Mouse (Mus musculus): ENCODE measurements around the gene Saal1. TPM values are rescaled to one million over a fixed set of nuclear protein-coding genes. Genes with fewer than 3 reads are reported as not detected.

Gene Saal1
- polyA plus RNA-seq, 1 experiment from 2014 or later = 32.7 TPM

GRCm38 (mm10) chr7:46648431-46649140, 61.9 kb downstream of the Saal1 start:
- H3K4me3 ChIP-seq (ENCODE audit: low read depth, low read length) = no peak overlapping the region
- H3K36me3 ChIP-seq (ENCODE audit: control insufficient read depth, insufficient read depth, low read length) = no peaks in the 10 kb centered on the region
- WGBS = 63% methylated on average over 4 of the region's 4 CpGs
- 0 out of 2 replicates have a peak, but pooled peaks cover under 1% of the 10 kb centered on the region for H3K27me3 ChIP-seq (replicated peaks; ENCODE audit: control insufficient read depth, insufficient read depth, low read length)
- H3K9ac ChIP-seq (ENCODE audit: low read depth, low read length) = no peak overlapping the region
- H3K27ac ChIP-seq (ENCODE audit: low read depth, low read length) = no peak overlapping the region
- no peak for ATAC-seq (replicated peaks; ENCODE audit: low FRiP score)
- no peak overlapping the region for H3K4me2 ChIP-seq
- H3K4me1 ChIP-seq (replicated peaks; ENCODE audit: control insufficient read depth, insufficient read depth, low read length) = no peaks in the 10 kb centered on the region
- DNase-seq (ENCODE audit: low spot score) = no peak
- H3K9me3 ChIP-seq (ENCODE audit: control insufficient read depth, low read length) = no peaks in the 10 kb centered on the region

DNA sequence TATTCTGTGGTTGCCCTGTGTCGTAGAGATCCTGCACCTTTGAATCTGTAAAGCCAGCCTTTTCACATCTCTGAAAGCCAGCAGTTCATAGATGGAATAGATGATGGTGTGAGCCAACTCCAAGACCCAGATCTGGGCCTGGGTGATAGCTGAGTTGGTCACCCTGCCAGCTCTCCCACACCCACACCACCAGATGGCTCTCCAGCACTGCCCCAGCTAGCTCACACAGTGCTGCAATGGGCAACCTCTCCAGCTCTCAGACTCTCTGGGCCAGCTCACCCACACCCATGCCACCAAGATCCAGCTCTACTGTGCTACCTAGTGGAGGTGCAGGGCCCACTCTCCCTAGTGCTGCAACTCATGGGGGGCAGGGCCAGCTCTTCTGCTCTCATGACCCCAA, 67.3 kb downstream of the Saal1 start:
- Histone ChIP-seq H3K4me2 (no peak overlapping the region), H3K27me3 (replicated peaks; ENCODE audit: control insufficient read depth, insufficient read depth, low read length) (peaks cover 2% of the 10 kb centered on the region; the same call in 1 of the 2 replicates), H3K9ac (ENCODE audit: low read depth, low read length) (no peak overlapping the region), H3K4me3 (ENCODE audit: low read depth, low read length) (no peak overlapping the region), H3K9me3 (ENCODE audit: control insufficient read depth, low read length) (no peaks in the 10 kb centered on the region), H3K4me1 (replicated peaks; ENCODE audit: control insufficient read depth, insufficient read depth, low read length) (0 out of 2 replicates have a peak, but pooled peaks cover 4% of the 10 kb centered on the region), H3K36me3 (ENCODE audit: control insufficient read depth, insufficient read depth, low read length) (no peaks in the 10 kb centered on the region), H3K27ac (ENCODE audit: low read depth, low read length) (no peak overlapping the region)
- WGBS = 58% methylated on average over 1 of the region's 1 CpGs
- DNase-seq (ENCODE audit: low spot score) (no peak), ATAC-seq (replicated peaks; ENCODE audit: low FRiP score) (no peak)

GRCm38 (mm10) chr7:46640062-46640461, 70.4 kb downstream of the Saal1 start:
- H3K4me1 ChIP-seq (replicated peaks; ENCODE audit: control insufficient read depth, insufficient read depth, low read length) = 0 out of 2 replicates have a peak, but pooled peaks cover 4% of the 10 kb centered on the region
- H3K9me3 ChIP-seq (ENCODE audit: control insufficient read depth, low read length) = no peaks in the 10 kb centered on the region
- 21% methylated on average over 17 of the region's 17 CpGs for WGBS
- no peaks in the 10 kb centered on the region for H3K36me3 ChIP-seq (ENCODE audit: control insufficient read depth, insufficient read depth, low read length)
- H3K27ac ChIP-seq (ENCODE audit: low read depth, low read length) = no peak overlapping the region
- ATAC-seq (replicated peaks; ENCODE audit: low FRiP score) (no peak; the same call in 1 of the 2 replicates), DNase-seq (ENCODE audit: low spot score) (no peak)
- H3K4me2 ChIP-seq = peak overlapping the region; percentile 85
- H3K9ac ChIP-seq (ENCODE audit: low read depth, low read length) = no peak overlapping the region
- H3K4me3 ChIP-seq (ENCODE audit: low read depth, low read length) = peak overlapping the region; percentile 68
- H3K27me3 ChIP-seq (replicated peaks; ENCODE audit: control insufficient read depth, insufficient read depth, low read length) = peaks cover 2% of the 10 kb centered on the region; the same call in 1 of the 2 replicates

- WGBS = under 1% methylated on average over 30 of the region's 30 CpGs
- Histone ChIP-seq H3K36me3 (ENCODE audit: control insufficient read depth, insufficient read depth, low read length) (no peaks in the 10 kb centered on the region), H3K27ac (ENCODE audit: low read depth, low read length) (0 out of 2 replicates have a peak within 1 kb of the TSS, but pooled peaks have one; percentile 2), H3K27me3 (replicated peaks; ENCODE audit: control insufficient read depth, insufficient read depth, low read length) (peaks cover 2% of the 10 kb centered on the region; the same call in 1 of the 2 replicates), H3K4me2 (peak within 1 kb of the TSS; percentile 85), H3K4me3 (ENCODE audit: low read depth, low read length) (peak within 1 kb of the TSS; percentile 68), H3K9me3 (ENCODE audit: control insufficient read depth, low read length) (no peaks in the 10 kb centered on the region), H3K4me1 (replicated peaks; ENCODE audit: control insufficient read depth, insufficient read depth, low read length) (0 out of 2 replicates have a peak, but pooled peaks cover 4% of the 10 kb centered on the region), H3K9ac (ENCODE audit: low read depth, low read length) (peak within 1 kb of the TSS; percentile 72)
- peak; percentile 89 for DNase-seq (ENCODE audit: low spot score)
- ATAC-seq (replicated peaks; ENCODE audit: low FRiP score) = peak; percentile 97
Observed at GRCm38 (mm10) chr7:46639692-46640031, 70.8 kb downstream of the Saal1 start, which contains the start of gene Sergef. Gene Sergef, minus strand, starts transcription at chr7:46639807.

- 0 out of 2 replicates have a peak, but pooled peaks cover 4% of the 10 kb centered on the region for H3K4me1 ChIP-seq (replicated peaks; ENCODE audit: control insufficient read depth, insufficient read depth, low read length)
- H3K4me3 ChIP-seq (ENCODE audit: low read depth, low read length) = peak overlapping the region; percentile 68
- no peaks in the 10 kb centered on the region for H3K36me3 ChIP-seq (ENCODE audit: control insufficient read depth, insufficient read depth, low read length)
- 15% methylated on average over 32 of the region's 32 CpGs for WGBS
- H3K9ac ChIP-seq (ENCODE audit: low read depth, low read length) = peak overlapping the region; percentile 72
- peak; percentile 11; the same call in 1 of the 2 replicates for ATAC-seq (replicated peaks; ENCODE audit: low FRiP score)
- peaks cover 2% of the 10 kb centered on the region; the same call in 1 of the 2 replicates for H3K27me3 ChIP-seq (replicated peaks; ENCODE audit: control insufficient read depth, insufficient read depth, low read length)
- DNase-seq (ENCODE audit: low spot score) = peak; percentile 33
- H3K27ac ChIP-seq (ENCODE audit: low read depth, low read length) = 0 out of 2 replicates have a peak overlapping the region, but pooled peaks have one; percentile 2
- peak overlapping the region; percentile 85 for H3K4me2 ChIP-seq
- H3K9me3 ChIP-seq (ENCODE audit: control insufficient read depth, low read length) = no peaks in the 10 kb centered on the region
Observed at GRCm38 (mm10) chr7:46638889-46639691, 71.4 kb downstream of the Saal1 start.

Other genes with a start within 250 kb of the Saal1 start
- 13.2 and 15.7 TPM in 2 replicates for gene Sergef, start 70.9 kb downstream of the Saal1 start, polyA plus RNA-seq (2014; fragmentation: Nextera tagmentation; extraction: Ambion mirVana)
- 0.11 and 0.30 TPM in 2 replicates for gene Tph1, start 38.1 kb downstream of the Saal1 start, polyA plus RNA-seq (2014; fragmentation: Nextera tagmentation; extraction: Ambion mirVana)
- gene Saa3, start 5.0 kb upstream of the Saal1 start, polyA plus RNA-seq (2014; fragmentation: Nextera tagmentation; extraction: Ambion mirVana) = 0.29 and 0.78 TPM in 2 replicates
- 5.7 and 6.1 TPM in 2 replicates for gene Saa4, start 21.9 kb upstream of the Saal1 start, polyA plus RNA-seq (2014; fragmentation: Nextera tagmentation; extraction: Ambion mirVana)
- gene Saa1, start 32.3 kb upstream of the Saal1 start, polyA plus RNA-seq (2014; fragmentation: Nextera tagmentation; extraction: Ambion mirVana) = 0.90 and 1.1 TPM in 2 replicates
- gene Saa2, start 41.1 kb upstream of the Saal1 start, polyA plus RNA-seq (2014; fragmentation: Nextera tagmentation; extraction: Ambion mirVana) = 1.2 TPM in 1 of 2 replicates, not detected in the other
- 15.5 and 16.7 TPM in 2 replicates for gene Hps5, start 85.4 kb upstream of the Saal1 start, polyA plus RNA-seq (2014; fragmentation: Nextera tagmentation; extraction: Ambion mirVana)
- gene Gtf2h1, start 85.4 kb upstream of the Saal1 start, polyA plus RNA-seq (2014; fragmentation: Nextera tagmentation; extraction: Ambion mirVana) = 83.6 and 95.7 TPM in 2 replicates
- gene Ldha, start 130.8 kb upstream of the Saal1 start, polyA plus RNA-seq (2014; fragmentation: Nextera tagmentation; extraction: Ambion mirVana) = 3,525 and 3,814 TPM in 2 replicates
- gene Ldhc, start 150.5 kb upstream of the Saal1 start, polyA plus RNA-seq (2014; fragmentation: Nextera tagmentation; extraction: Ambion mirVana) = 0.17 and 0.73 TPM in 2 replicates
- gene Tsg101, start 209.3 kb upstream of the Saal1 start, polyA plus RNA-seq (2014; fragmentation: Nextera tagmentation; extraction: Ambion mirVana) = 129 and 133 TPM in 2 replicates
- 9.1 and 10.5 TPM in 2 replicates for gene Uevld, start 247.8 kb upstream of the Saal1 start, polyA plus RNA-seq (2014; fragmentation: Nextera tagmentation; extraction: Ambion mirVana)

Measured in liver, embryonic 11.5 days (tissue).